ENCODE assay signal across 18 mouse cellular contexts in genomic region chr2:170048831-170049230, GRCm38 (mm10).
DNase-seq lines count a peak whose midpoint lies in the region; ATAC-seq and TF ChIP-seq lines count a peak whose summit lies in the region.
"Had no signal": no experiment of that assay in that cellular context is flagged by ENCODE, and none has a peak within 500 bp of the region (broad histone marks: within the 10 kb centered on the region; RNA-seq: fewer than 3 reads in every experiment).

No protein-coding gene starts in this region.

- TF ChIP-seq CTCF in liver, adult 2 months (IDR thresholded peaks at IDR 0.05; ENCODE audit: low read depth, low read length), result no peak

- no peak for ATAC-seq in liver, embryonic 12.5 days
- ATAC-seq: activated CD4-positive, CD25-positive, alpha-beta regulatory T cell, adult 4 months; CD4-positive, CD25-positive, alpha-beta regulatory T cell, adult 4 months had no signal

- peaks cover 7% of the 10 kb centered on the region; the same call in 1 of the 2 replicates for H3K9me3 ChIP-seq in liver, embryonic 12.5 days (replicated peaks)

- H3K4me1 ChIP-seq in liver, adult 2 months (ENCODE audit: control insufficient read depth, insufficient read depth, low read length), result no peaks in the 10 kb centered on the region
- H3K4me1 ChIP-seq in liver, embryonic 12.5 days, result 0 out of 2 replicates have a peak, but pooled peaks cover 3% of the 10 kb centered on the region

- H3K4me2 ChIP-seq in liver, embryonic 12.5 days, result no peak overlapping the region

- no peak overlapping the region for H3K27ac ChIP-seq in liver, adult 2 months (replicated peaks; ENCODE audit: insufficient read depth, low read depth, low read length)
- no peak overlapping the region for H3K27ac ChIP-seq in liver, embryonic 12.5 days

- peak; percentile 97 for DNase-seq in liver, adult 2 months (ENCODE audit: extremely low read depth, low read depth, low spot score)
- DNase-seq: adrenal gland, adult 2 months; adrenal gland, adult 8-10 months; adrenal gland, postnatal 10 days; adrenal gland, postnatal 14 days; adrenal gland, postnatal 25 days; adrenal gland, postnatal 36 days; B cell, adult 2 months; cerebellum, adult 11 months; cerebellum, adult 11-12 months; cerebellum, adult 18-20 months; cerebellum, adult 2 months had no signal

- no peaks in the 10 kb centered on the region for H3K36me3 ChIP-seq in liver, adult 2 months (ENCODE audit: control insufficient read depth, insufficient read depth, low read length)
- H3K36me3 ChIP-seq in liver, embryonic 12.5 days, result no peaks in the 10 kb centered on the region
- H3K36me3 ChIP-seq: G1E had no signal

- H3K9ac ChIP-seq in liver, adult 2 months (ENCODE audit: low read depth, low read length), result no peak overlapping the region
- no peak overlapping the region for H3K9ac ChIP-seq in liver, embryonic 12.5 days

- no peaks in the 10 kb centered on the region for H3K27me3 ChIP-seq in liver, adult 2 months (ENCODE audit: control insufficient read depth, insufficient read depth, low read length)
- H3K27me3 ChIP-seq in liver, embryonic 12.5 days (replicated peaks), result no peaks in the 10 kb centered on the region
- H3K27me3 ChIP-seq: CH12.LX, Patski had no signal

- 31% methylated on average over 1 of the region's 1 CpGs for WGBS in liver, adult 2 months
- 67% methylated on average over 1 of the region's 1 CpGs for WGBS in liver, embryonic 12.5 days (ENCODE audit: insufficient replicate concordance)

- H3K4me3 ChIP-seq in liver, adult 2 months (ENCODE audit: insufficient read depth, low read depth, low read length), result no peak overlapping the region
- no peak overlapping the region for H3K4me3 ChIP-seq in liver, embryonic 12.5 days

- no peak for TF ChIP-seq POLR2A in liver, adult 2 months (IDR thresholded peaks at IDR 0.05; ENCODE audit: extremely low read depth, insufficient read depth, low read length)

- no peaks in the 10 kb centered on the region for H3K79me2 ChIP-seq in liver, adult 2 months (ENCODE audit: control insufficient read depth, insufficient read depth, low read length)
